Mouse (Mus musculus): ENCODE measurements around the gene Wnt9a. TPM values are rescaled to one million over a fixed set of nuclear protein-coding genes. Genes with fewer than 3 reads are reported as not detected.

Gene Wnt9a
- polyA plus RNA-seq, 1 experiment from 2014 or later = 1.4 TPM

DNA sequence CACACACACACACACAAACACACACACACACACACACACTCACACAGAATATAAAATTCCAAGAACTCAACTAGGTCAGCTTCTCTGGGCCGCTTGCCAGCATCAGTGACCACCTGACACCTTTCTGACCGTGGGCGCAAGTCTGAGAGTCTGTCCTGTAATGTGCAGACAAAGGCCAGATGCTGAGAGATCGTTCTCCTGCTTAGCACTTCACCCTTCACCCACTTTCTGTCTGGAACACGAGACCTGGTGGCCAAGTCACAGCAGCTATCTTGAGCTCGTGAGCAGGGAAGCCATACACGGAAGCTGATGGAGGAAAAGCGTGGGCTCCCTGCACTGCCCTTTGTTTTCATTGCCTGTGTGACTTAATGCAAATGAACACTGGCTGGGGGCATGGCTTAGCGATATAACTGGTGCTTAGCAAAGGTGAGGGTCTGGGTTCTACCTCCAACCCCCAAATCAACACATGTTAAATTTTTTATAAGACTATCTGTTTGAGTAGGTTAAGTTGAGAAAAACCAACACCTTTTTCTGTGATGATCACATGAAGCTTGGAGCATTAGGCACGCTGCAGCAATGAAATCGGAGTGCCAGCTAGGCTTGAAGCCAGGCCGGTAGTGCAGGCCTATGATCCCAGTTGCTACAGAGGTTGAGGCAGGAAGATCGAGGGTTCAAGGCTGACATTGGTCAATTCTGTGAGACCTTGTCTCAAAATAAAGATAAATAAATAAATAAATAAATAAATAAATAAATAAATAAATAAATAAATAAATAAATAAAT, 31.4 kb downstream of the Wnt9a start:
- Histone ChIP-seq H3K27me3 (replicated peaks; ENCODE audit: control insufficient read depth, insufficient read depth, low read length) (no peaks in the 10 kb centered on the region), H3K4me2 (ENCODE audit: low read length) (no peak overlapping the region), H3K9me3 (replicated peaks; ENCODE audit: control insufficient read depth, low read length) (no peaks in the 10 kb centered on the region), H3K27ac (ENCODE audit: low read depth, low read length) (no peak overlapping the region), H3K9ac (ENCODE audit: low read length) (no peak overlapping the region), H3K4me3 (ENCODE audit: low read depth, low read length) (no peak overlapping the region), H3K36me3 (ENCODE audit: control insufficient read depth, insufficient read depth, low read length) (no peaks in the 10 kb centered on the region), H3K4me1 (ENCODE audit: control insufficient read depth, insufficient read depth, low read length) (no peaks in the 10 kb centered on the region)
- no peak for ATAC-seq
- no peak for DNase-seq (ENCODE audit: low spot score)
- 69% methylated on average over 13 of the region's 13 CpGs for WGBS

DNA sequence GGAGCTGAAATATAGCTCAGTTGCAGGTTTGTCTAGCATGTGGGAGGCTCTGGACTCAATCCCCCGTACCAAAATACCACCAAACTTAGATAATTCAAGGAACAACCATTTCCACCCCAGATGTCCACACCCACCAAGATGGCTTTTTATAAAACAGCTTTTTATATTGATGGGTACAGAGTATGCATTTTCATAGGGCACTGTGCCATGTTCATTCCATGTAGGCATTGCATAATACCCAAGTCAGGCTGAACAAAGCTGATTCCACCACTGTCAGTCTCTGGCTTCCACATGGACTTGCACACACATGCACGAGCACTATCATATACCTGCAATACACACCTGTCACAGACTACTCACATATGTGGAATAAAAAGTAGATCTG, 32.0 kb downstream of the Wnt9a start:
- Histone ChIP-seq H3K9ac (ENCODE audit: low read length) (no peak overlapping the region), H3K27me3 (replicated peaks; ENCODE audit: control insufficient read depth, insufficient read depth, low read length) (no peaks in the 10 kb centered on the region), H3K4me1 (ENCODE audit: control insufficient read depth, insufficient read depth, low read length) (no peaks in the 10 kb centered on the region), H3K9me3 (replicated peaks; ENCODE audit: control insufficient read depth, low read length) (no peaks in the 10 kb centered on the region), H3K36me3 (ENCODE audit: control insufficient read depth, insufficient read depth, low read length) (no peaks in the 10 kb centered on the region), H3K27ac (ENCODE audit: low read depth, low read length) (no peak overlapping the region), H3K4me3 (ENCODE audit: low read depth, low read length) (no peak overlapping the region), H3K4me2 (ENCODE audit: low read length) (no peak overlapping the region)
- 94% methylated on average over 2 of the region's 2 CpGs for WGBS
- ATAC-seq (no peak), DNase-seq (ENCODE audit: low spot score) (no peak)

DNA sequence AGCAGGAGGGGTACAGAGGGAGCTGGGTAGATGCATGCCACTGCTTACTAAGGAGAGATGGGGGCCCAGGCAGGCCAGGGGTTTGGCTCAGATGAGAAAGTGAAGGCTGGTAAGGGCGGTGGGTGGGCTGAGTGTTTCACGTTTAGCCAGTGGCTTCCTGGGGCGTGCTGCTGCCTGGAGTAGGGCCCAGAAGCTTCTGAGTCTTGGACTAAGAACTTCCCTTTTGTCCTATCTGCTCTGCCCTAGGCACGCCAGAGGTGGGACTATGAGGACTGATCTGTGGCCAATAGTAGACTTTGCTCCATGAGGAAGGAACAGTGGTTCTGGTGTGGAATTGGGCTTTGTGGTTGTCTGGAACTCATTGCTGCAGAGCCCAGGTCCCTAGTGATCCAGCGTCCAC, 36.2 kb downstream of the Wnt9a start:
- 84% methylated on average over 5 of the region's 5 CpGs for WGBS
- H3K27ac ChIP-seq (ENCODE audit: low read depth, low read length) = no peak overlapping the region

DNA sequence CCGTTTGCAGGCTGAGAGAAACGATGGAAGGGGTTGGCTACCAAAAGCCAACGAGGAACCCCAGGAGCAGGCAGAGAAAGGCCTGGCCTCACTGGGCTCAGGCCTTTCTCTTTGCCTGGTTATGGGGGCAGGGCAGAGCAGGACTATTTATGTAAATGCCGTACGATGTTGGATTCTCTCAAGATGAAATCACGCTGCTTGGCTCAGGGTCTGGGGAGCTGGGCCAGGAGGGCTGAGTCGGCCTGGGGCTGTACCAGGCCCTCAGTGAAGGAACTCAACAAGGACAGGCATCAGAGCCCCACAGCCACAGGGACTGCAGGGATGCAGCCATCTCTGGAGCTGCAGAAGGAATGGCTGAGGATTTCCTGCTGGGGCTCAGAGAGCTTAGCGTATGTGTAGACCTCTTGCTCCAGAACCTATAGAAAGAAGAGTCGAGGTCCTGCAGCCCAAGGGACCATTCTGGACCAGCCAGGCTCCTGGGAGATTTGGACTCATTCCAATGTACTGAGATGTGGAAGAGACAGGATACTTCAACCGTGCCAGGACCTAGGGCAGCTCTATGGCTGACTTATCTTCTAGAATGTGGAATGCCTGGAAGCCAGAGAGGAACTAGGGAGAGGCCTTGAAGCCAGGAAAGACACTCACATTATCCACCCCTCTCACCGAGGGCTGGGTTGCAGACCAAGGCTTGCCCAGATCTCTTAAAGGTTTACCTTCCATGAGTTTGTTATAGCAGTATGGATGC, 39.6 kb downstream of the Wnt9a start:
- Histone ChIP-seq H3K4me3 (ENCODE audit: low read depth, low read length) (no peak overlapping the region), H3K27ac (ENCODE audit: low read depth, low read length) (no peak overlapping the region), H3K9me3 (replicated peaks; ENCODE audit: control insufficient read depth, low read length) (no peaks in the 10 kb centered on the region), H3K27me3 (replicated peaks; ENCODE audit: control insufficient read depth, insufficient read depth, low read length) (no peaks in the 10 kb centered on the region), H3K36me3 (ENCODE audit: control insufficient read depth, insufficient read depth, low read length) (no peaks in the 10 kb centered on the region), H3K9ac (ENCODE audit: low read length) (no peak overlapping the region), H3K4me2 (ENCODE audit: low read length) (no peak overlapping the region), H3K4me1 (ENCODE audit: control insufficient read depth, insufficient read depth, low read length) (no peaks in the 10 kb centered on the region)
- ATAC-seq (no peak), DNase-seq (ENCODE audit: low spot score) (no peak)
- 80% methylated on average over 11 of the region's 11 CpGs for WGBS

More for the DNA sequence above, 36.2 kb downstream of the Wnt9a start:
- no peak for DNase-seq (ENCODE audit: low spot score)
- Histone ChIP-seq H3K36me3 (ENCODE audit: control insufficient read depth, insufficient read depth, low read length) (no peaks in the 10 kb centered on the region), H3K4me3 (ENCODE audit: low read depth, low read length) (no peak overlapping the region), H3K4me1 (ENCODE audit: control insufficient read depth, insufficient read depth, low read length) (no peaks in the 10 kb centered on the region), H3K9me3 (replicated peaks; ENCODE audit: control insufficient read depth, low read length) (no peaks in the 10 kb centered on the region), H3K9ac (ENCODE audit: low read length) (no peak overlapping the region), H3K27me3 (replicated peaks; ENCODE audit: control insufficient read depth, insufficient read depth, low read length) (no peaks in the 10 kb centered on the region), H3K4me2 (ENCODE audit: low read length) (no peak overlapping the region)
- ATAC-seq = no peak

DNA sequence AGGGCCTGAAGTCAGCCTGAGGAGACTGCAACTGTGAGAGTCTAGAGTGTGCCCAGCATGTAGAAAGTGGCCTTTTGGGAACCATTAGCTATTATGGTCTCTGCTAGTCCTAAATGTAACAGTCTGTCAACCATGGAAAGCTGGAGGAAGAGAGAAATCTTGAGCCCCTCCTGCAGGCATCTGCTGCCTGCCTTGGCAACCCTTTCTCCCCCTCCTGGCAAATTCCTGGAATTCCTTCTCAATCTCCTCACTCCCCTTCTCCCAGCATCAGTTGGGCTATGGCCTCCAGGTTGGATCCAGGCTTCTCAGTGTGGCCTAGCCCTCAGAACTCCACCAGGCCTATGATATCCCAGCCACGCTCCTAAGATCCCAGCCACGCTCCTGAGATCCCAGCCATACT, 43.6 kb downstream of the Wnt9a start:
- no peak for ATAC-seq
- no peak overlapping the region for H3K9ac ChIP-seq (ENCODE audit: low read length)
- no peaks in the 10 kb centered on the region for H3K27me3 ChIP-seq (replicated peaks; ENCODE audit: control insufficient read depth, insufficient read depth, low read length)
- H3K4me3 ChIP-seq (ENCODE audit: low read depth, low read length) = no peak overlapping the region
- H3K4me1 ChIP-seq (ENCODE audit: control insufficient read depth, insufficient read depth, low read length) = no peaks in the 10 kb centered on the region
- WGBS = 79% methylated on average over 2 of the region's 2 CpGs
- no peak overlapping the region for H3K4me2 ChIP-seq (ENCODE audit: low read length)
- no peak overlapping the region for H3K27ac ChIP-seq (ENCODE audit: low read depth, low read length)
- DNase-seq (ENCODE audit: low spot score) = no peak
- no peaks in the 10 kb centered on the region for H3K9me3 ChIP-seq (replicated peaks; ENCODE audit: control insufficient read depth, low read length)
- no peaks in the 10 kb centered on the region for H3K36me3 ChIP-seq (ENCODE audit: control insufficient read depth, insufficient read depth, low read length)

DNA sequence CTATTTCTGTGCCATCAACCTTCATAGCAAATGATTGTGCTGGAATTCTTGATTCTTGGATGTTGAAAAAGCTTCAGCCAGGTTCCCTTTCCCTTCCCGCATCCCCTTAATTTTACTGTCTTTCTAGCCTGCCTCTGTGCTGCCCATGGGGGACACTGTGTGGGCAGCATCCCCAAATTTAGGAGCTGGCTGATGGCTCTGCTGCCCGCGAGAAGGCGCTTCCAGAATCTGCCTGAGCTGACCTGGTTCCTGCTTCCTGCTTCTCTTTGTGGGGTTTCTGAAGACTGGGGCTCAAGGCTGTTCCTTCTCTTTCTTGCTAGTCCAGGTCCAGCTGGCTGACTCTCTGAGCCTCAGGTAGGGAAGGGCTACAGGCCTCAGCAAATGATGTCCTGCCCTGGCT, 48.1 kb downstream of the Wnt9a start:
- Histone ChIP-seq H3K4me2 (ENCODE audit: low read length) (no peak overlapping the region), H3K27ac (ENCODE audit: low read depth, low read length) (no peak overlapping the region), H3K27me3 (replicated peaks; ENCODE audit: control insufficient read depth, insufficient read depth, low read length) (no peaks in the 10 kb centered on the region), H3K9ac (ENCODE audit: low read length) (no peak overlapping the region), H3K4me3 (ENCODE audit: low read depth, low read length) (no peak overlapping the region), H3K9me3 (replicated peaks; ENCODE audit: control insufficient read depth, low read length) (no peaks in the 10 kb centered on the region), H3K4me1 (ENCODE audit: control insufficient read depth, insufficient read depth, low read length) (no peaks in the 10 kb centered on the region), H3K36me3 (ENCODE audit: control insufficient read depth, insufficient read depth, low read length) (no peaks in the 10 kb centered on the region)
- DNase-seq (ENCODE audit: low spot score) = no peak
- ATAC-seq = no peak
- 95% methylated on average over 4 of the region's 4 CpGs for WGBS

DNA sequence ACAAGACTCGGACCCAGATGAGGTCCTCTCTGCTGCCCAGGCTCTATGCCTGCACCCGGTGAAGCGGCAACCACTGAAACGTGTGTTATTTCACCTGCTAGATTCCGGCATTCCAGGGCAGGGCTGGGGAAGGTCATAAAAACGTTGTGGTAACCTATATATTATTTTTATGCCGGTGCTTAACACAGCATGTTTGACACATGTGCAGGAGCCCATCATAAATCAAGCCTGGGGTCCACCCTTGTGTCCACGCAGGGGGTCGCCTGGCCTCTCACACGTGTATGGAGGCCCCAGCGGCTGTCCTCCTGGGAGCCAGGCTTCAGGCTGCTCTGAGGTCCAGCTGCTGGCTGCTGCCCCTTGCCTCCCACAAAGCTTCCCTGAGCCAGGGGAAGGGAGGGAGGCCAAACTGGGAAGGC, 50.2 kb downstream of the Wnt9a start:
- Histone ChIP-seq H3K4me1 (ENCODE audit: control insufficient read depth, insufficient read depth, low read length) (no peaks in the 10 kb centered on the region), H3K9me3 (replicated peaks; ENCODE audit: control insufficient read depth, low read length) (no peaks in the 10 kb centered on the region), H3K27ac (ENCODE audit: low read depth, low read length) (no peak overlapping the region), H3K4me3 (ENCODE audit: low read depth, low read length) (no peak overlapping the region), H3K4me2 (ENCODE audit: low read length) (no peak overlapping the region), H3K9ac (ENCODE audit: low read length) (no peak overlapping the region), H3K27me3 (replicated peaks; ENCODE audit: control insufficient read depth, insufficient read depth, low read length) (no peaks in the 10 kb centered on the region), H3K36me3 (ENCODE audit: control insufficient read depth, insufficient read depth, low read length) (no peaks in the 10 kb centered on the region)
- no peak for ATAC-seq
- DNase-seq (ENCODE audit: low spot score) = no peak
- 77% methylated on average over 11 of the region's 11 CpGs for WGBS

DNA sequence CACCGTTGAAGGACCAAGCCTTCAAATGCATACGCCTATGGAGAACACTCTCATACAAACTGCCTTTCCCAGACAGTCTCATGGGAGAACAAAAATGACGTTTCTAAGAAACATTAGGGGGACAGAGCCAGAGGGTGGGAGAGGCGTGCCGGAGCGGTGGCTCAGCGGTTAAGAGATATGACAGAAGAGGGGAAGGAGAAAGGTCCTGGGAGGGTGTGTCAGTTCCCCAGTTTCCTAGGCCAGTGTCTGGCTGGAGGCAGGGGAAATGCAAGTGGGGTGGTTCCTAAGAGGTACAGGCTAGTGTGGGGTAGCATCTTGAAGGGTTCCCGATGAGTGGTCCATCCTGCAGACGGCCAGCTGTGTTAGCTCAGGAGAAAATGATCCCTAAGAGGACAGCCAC, 54.6 kb downstream of the Wnt9a start:
- no peak for ATAC-seq
- Histone ChIP-seq H3K27ac (ENCODE audit: low read depth, low read length) (no peak overlapping the region), H3K27me3 (replicated peaks; ENCODE audit: control insufficient read depth, insufficient read depth, low read length) (no peaks in the 10 kb centered on the region), H3K4me2 (ENCODE audit: low read length) (no peak overlapping the region), H3K4me1 (ENCODE audit: control insufficient read depth, insufficient read depth, low read length) (0 out of 2 replicates have a peak, but pooled peaks cover 7% of the 10 kb centered on the region), H3K4me3 (ENCODE audit: low read depth, low read length) (no peak overlapping the region), H3K9ac (ENCODE audit: low read length) (no peak overlapping the region), H3K36me3 (ENCODE audit: control insufficient read depth, insufficient read depth, low read length) (no peaks in the 10 kb centered on the region), H3K9me3 (replicated peaks; ENCODE audit: control insufficient read depth, low read length) (no peaks in the 10 kb centered on the region)
- 86% methylated on average over 9 of the region's 9 CpGs for WGBS
- no peak for DNase-seq (ENCODE audit: low spot score)

DNA sequence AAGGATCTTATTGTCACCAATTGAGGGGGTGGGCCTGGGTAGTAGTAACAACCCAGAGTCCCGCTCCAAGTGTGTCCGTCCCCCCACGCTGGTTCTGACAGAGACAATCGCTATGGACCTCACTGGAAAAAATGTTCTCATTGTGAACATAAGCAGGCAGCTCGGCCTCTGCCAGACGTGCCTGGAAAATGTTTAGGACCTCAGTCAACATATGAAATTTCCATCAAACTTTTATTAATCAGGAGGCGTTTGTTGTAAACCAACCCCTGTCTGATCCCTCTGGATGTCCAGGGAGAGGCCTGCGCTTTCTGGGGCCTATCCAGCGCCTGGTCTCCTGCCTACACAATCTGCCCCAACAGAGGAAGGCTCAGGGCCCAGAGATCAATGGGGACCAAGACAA, 57.3 kb downstream of the Wnt9a start:
- Histone ChIP-seq H3K4me3 (ENCODE audit: low read depth, low read length) (no peak overlapping the region), H3K36me3 (ENCODE audit: control insufficient read depth, insufficient read depth, low read length) (no peaks in the 10 kb centered on the region), H3K27ac (ENCODE audit: low read depth, low read length) (no peak overlapping the region), H3K9ac (ENCODE audit: low read length) (no peak overlapping the region), H3K9me3 (replicated peaks; ENCODE audit: control insufficient read depth, low read length) (no peaks in the 10 kb centered on the region), H3K4me2 (ENCODE audit: low read length) (no peak overlapping the region), H3K27me3 (replicated peaks; ENCODE audit: control insufficient read depth, insufficient read depth, low read length) (no peaks in the 10 kb centered on the region), H3K4me1 (ENCODE audit: control insufficient read depth, insufficient read depth, low read length) (0 out of 2 replicates have a peak, but pooled peaks cover 7% of the 10 kb centered on the region)
- 91% methylated on average over 9 of the region's 9 CpGs for WGBS
- no peak for ATAC-seq
- DNase-seq (ENCODE audit: low spot score) = no peak

Measured in forebrain, embryonic 14.5 days (tissue).